Mouse (Mus musculus) gastrocnemius, postnatal 4 days (tissue): Measurements from ENCODE around the gene Sipa1l3. TPM values are rescaled to one million over a fixed set of nuclear protein-coding genes. Genes with fewer than 3 reads are reported as not detected.

Experiments
- DNase-seq, 2 experiments: peaks; one replicate each; pipeline ENCODE4 v3.0.0; 2021 to 2022; ENCODE audit warnings: low spot score in 2 of 2, mixed read lengths in 2 of 2
- total RNA-seq, 2 experiments: library from RNA; stranded (reverse); gene quantifications; 2 replicates each; pipeline ENCODE4 v1.2.3; 2021

Sipa1l3 gene
- total RNA-seq, 2 experiments from 2014 or later = 25.0 to 30.0 TPM

GRCm38 (mm10) chr7:29387524-29388068 lies 130.8 kb downstream of the Sipa1l3 start:
- no peak for DNase-seq

GRCm38 (mm10) chr7:29386349-29386748 lies 132.1 kb downstream of the Sipa1l3 start:
- no peak for DNase-seq

- DNase-seq = no peak
These were observed 132.7 kb downstream of the Sipa1l3 start for GRCm38 (mm10) chr7:29385791-29386190.

- DNase-seq = peak; percentile 81 to 85
These were observed 135.2 kb downstream of the Sipa1l3 start for GRCm38 (mm10) chr7:29383255-29383654.

- no peak for DNase-seq
These were observed 136.9 kb downstream of the Sipa1l3 start for GRCm38 (mm10) chr7:29381466-29382040.

- no peak for DNase-seq
These were observed 144.4 kb downstream of the Sipa1l3 start for GRCm38 (mm10) chr7:29374054-29374453.

GRCm38 (mm10) chr7:29372123-29372522 lies 146.3 kb downstream of the Sipa1l3 start:
- DNase-seq = no peak

GRCm38 (mm10) chr7:29370031-29370430 lies 148.4 kb downstream of the Sipa1l3 start:
- no peak for DNase-seq

- no peak for DNase-seq
These were observed 150.5 kb downstream of the Sipa1l3 start for GRCm38 (mm10) chr7:29368004-29368320.

GRCm38 (mm10) chr7:29367166-29368003 lies 151.1 kb downstream of the Sipa1l3 start:
- no peak for DNase-seq

- DNase-seq = no peak
These were observed 154.4 kb downstream of the Sipa1l3 start for GRCm38 (mm10) chr7:29364052-29364451.

- DNase-seq = no peak
These were observed 156.9 kb downstream of the Sipa1l3 start for GRCm38 (mm10) chr7:29361497-29361896.

GRCm38 (mm10) chr7:29355406-29355805 lies 163.0 kb downstream of the Sipa1l3 start:
- DNase-seq = no peak

- no peak for DNase-seq
These were observed 164.3 kb downstream of the Sipa1l3 start for GRCm38 (mm10) chr7:29354161-29354560.

GRCm38 (mm10) chr7:29352246-29352645 lies 166.2 kb downstream of the Sipa1l3 start:
- DNase-seq = no peak

- no peak for DNase-seq
These were observed 168.0 kb downstream of the Sipa1l3 start for GRCm38 (mm10) chr7:29350489-29350888.

- DNase-seq = no peak
These were observed 172.2 kb downstream of the Sipa1l3 start for GRCm38 (mm10) chr7:29346212-29346611.

- no peak for DNase-seq
These were observed 172.9 kb downstream of the Sipa1l3 start for GRCm38 (mm10) chr7:29345534-29345933.

GRCm38 (mm10) chr7:29343746-29344145 lies 174.7 kb downstream of the Sipa1l3 start:
- no peak for DNase-seq

- DNase-seq = no peak
These were observed 175.8 kb downstream of the Sipa1l3 start for GRCm38 (mm10) chr7:29342489-29343092.

GRCm38 (mm10) chr7:29341722-29342121 lies 176.7 kb downstream of the Sipa1l3 start:
- DNase-seq = no peak

- DNase-seq = no peak
These were observed 177.6 kb downstream of the Sipa1l3 start for GRCm38 (mm10) chr7:29340838-29341237.
